Mouse (Mus musculus) E14TG2a.4 (cell line): ENCODE measurements around the gene Ifi47.

Experiments
- CTCF ChIP-seq: conservative IDR thresholded peaks from 2 replicates; pipeline ENCODE4 v1.5.1; 2014; ENCODE audit warnings: low read length
- NANOG ChIP-seq: IDR thresholded peaks from 2 replicates; pipeline ENCODE4 v1.6.1; 2014; ENCODE audit warnings: borderline replicate concordance, low read length, mixed read lengths
- POU5F1 ChIP-seq: IDR thresholded peaks from 2 replicates; pipeline ENCODE4 v1.6.1; 2014; ENCODE audit warnings: low read length, borderline replicate concordance

- TF ChIP-seq CTCF, result no peak
- no peak for TF ChIP-seq POU5F1
- no peak for TF ChIP-seq NANOG
Observed at GRCm38 (mm10) chr11:49111000-49111399, 34.6 kb downstream of the Ifi47 start.
